Comparison of ENCODE assay signal across 8 mouse cellular contexts in genomic region chr17:35842006-35842405, GRCm38 (mm10). TPM values are rescaled to one million over a fixed set of nuclear protein-coding genes. Genes with fewer than 3 reads are reported as not detected.
A peak's percentile ranks its signal among the peaks of the same experiment; 100 is the strongest.
DNase-seq lines count a peak whose midpoint lies in the region; ATAC-seq and TF ChIP-seq lines count a peak whose summit lies in the region.

No protein-coding gene starts in this region.

- peaks cover 6% of the 10 kb centered on the region; the same call in 1 of the 2 replicates for H3K4me1 ChIP-seq in lung, postnatal 0 days (ENCODE audit: insufficient read depth, low read depth, low read length)
- H3K4me1 ChIP-seq in embryonic facial prominence, embryonic 15.5 days = peaks cover 13% of the 10 kb centered on the region
- H3K4me1 ChIP-seq in limb, embryonic 12.5 days (replicated peaks) = peaks cover 17% of the 10 kb centered on the region
- H3K4me1 ChIP-seq in small intestine, adult 2 months (ENCODE audit: control insufficient read depth, insufficient read depth, insufficient read length, low read length) = no peaks in the 10 kb centered on the region

- WGBS in lung, postnatal 0 days = 10% methylated on average over 11 of the region's 11 CpGs
- WGBS in embryonic facial prominence, embryonic 15.5 days = 19% methylated on average over 11 of the region's 11 CpGs
- 24% methylated on average over 11 of the region's 11 CpGs for WGBS in limb, embryonic 12.5 days
- WGBS in small intestine, adult 2 months = 6% methylated on average over 11 of the region's 11 CpGs

- H3K27me3 ChIP-seq in lung, postnatal 0 days (replicated peaks; ENCODE audit: insufficient read depth, low read length) = no peaks in the 10 kb centered on the region
- H3K27me3 ChIP-seq in embryonic facial prominence, embryonic 15.5 days = no peaks in the 10 kb centered on the region
- no peaks in the 10 kb centered on the region for H3K27me3 ChIP-seq in limb, embryonic 12.5 days
- H3K27me3 ChIP-seq in small intestine, adult 2 months (ENCODE audit: control insufficient read depth, insufficient read depth, low read length) = no peaks in the 10 kb centered on the region

- ATAC-seq in lung, postnatal 0 days = no peak
- ATAC-seq in embryonic facial prominence, embryonic 15.5 days (ENCODE audit: insufficient number of reproducible peaks, low FRiP score, low TSS enrichment, low read depth) = no peak
- no peak for ATAC-seq in limb, embryonic 12.5 days (ENCODE audit: insufficient number of reproducible peaks, insufficient read depth, low FRiP score, low TSS enrichment, low read depth)
- no peak for ATAC-seq in megakaryocyte-erythroid progenitor cell, adult 5-6 weeks (replicated peaks; ENCODE audit: low FRiP score, low TSS enrichment, poor library complexity, severe bottlenecking)

- no peak for DNase-seq in lung, postnatal 0 days (ENCODE audit: low spot score)
- no peak for DNase-seq in lung, postnatal 14 days
- DNase-seq in adrenal gland, postnatal 4 days (ENCODE audit: low spot score in 2 of 2) = no peak
- DNase-seq in cerebellum, adult 8-10 months = no peak

- peak overlapping the region; percentile 59 for H3K4me2 ChIP-seq in lung, postnatal 0 days (replicated peaks; ENCODE audit: low read depth, low read length)
- peak overlapping the region; percentile 68 for H3K4me2 ChIP-seq in embryonic facial prominence, embryonic 15.5 days (replicated peaks)
- peak overlapping the region; percentile 76 for H3K4me2 ChIP-seq in limb, embryonic 12.5 days

- peak overlapping the region; percentile 51 for H3K4me3 ChIP-seq in lung, postnatal 0 days (ENCODE audit: low read depth, low read length)
- peak overlapping the region; percentile 67 for H3K4me3 ChIP-seq in embryonic facial prominence, embryonic 15.5 days (replicated peaks)
- peak overlapping the region; percentile 59 for H3K4me3 ChIP-seq in limb, embryonic 12.5 days (replicated peaks)
- H3K4me3 ChIP-seq in small intestine, adult 2 months (ENCODE audit: low read depth, low read length) = peak overlapping the region; percentile 73

- TF ChIP-seq CTCF in lung, postnatal 0 days (IDR thresholded peaks at IDR 0.05) = no peak
- no peak for TF ChIP-seq CTCF in small intestine, adult 2 months (IDR thresholded peaks at IDR 0.05; ENCODE audit: extremely low read depth, insufficient read length, insufficient replicate concordance, low read depth, low read length)

- H3K36me3 ChIP-seq in lung, postnatal 0 days (ENCODE audit: insufficient read depth, low read length) = no peaks in the 10 kb centered on the region
- peaks cover 22% of the 10 kb centered on the region for H3K36me3 ChIP-seq in embryonic facial prominence, embryonic 15.5 days
- peaks cover 28% of the 10 kb centered on the region for H3K36me3 ChIP-seq in limb, embryonic 12.5 days
- peaks cover 4% of the 10 kb centered on the region for H3K36me3 ChIP-seq in small intestine, adult 2 months (ENCODE audit: control insufficient read depth, insufficient read depth, low read length)

- no peak for TF ChIP-seq POLR2A in small intestine, adult 2 months (IDR thresholded peaks at IDR 0.05; ENCODE audit: low read depth, low read length)

- H3K9ac ChIP-seq in lung, postnatal 0 days (replicated peaks; ENCODE audit: low read depth) = peak overlapping the region; percentile 36
- peak overlapping the region; percentile 58 for H3K9ac ChIP-seq in embryonic facial prominence, embryonic 15.5 days
- peak overlapping the region; percentile 70 for H3K9ac ChIP-seq in limb, embryonic 12.5 days (replicated peaks)

- peak overlapping the region; percentile 39 for H3K27ac ChIP-seq in lung, postnatal 0 days (ENCODE audit: low read length)
- peak overlapping the region; percentile 88 for H3K27ac ChIP-seq in embryonic facial prominence, embryonic 15.5 days (replicated peaks)
- H3K27ac ChIP-seq in limb, embryonic 12.5 days = peak overlapping the region; percentile 86
- peak overlapping the region; percentile 48 for H3K27ac ChIP-seq in small intestine, adult 2 months (ENCODE audit: insufficient read depth, low read depth, low read length)

- TF ChIP-seq EP300 in lung, postnatal 0 days (IDR thresholded peaks at IDR 0.05) = no peak

- H3K9me3 ChIP-seq in lung, postnatal 0 days (ENCODE audit: low read length) = no peaks in the 10 kb centered on the region
- H3K9me3 ChIP-seq in embryonic facial prominence, embryonic 15.5 days (replicated peaks) = no peaks in the 10 kb centered on the region
- H3K9me3 ChIP-seq in limb, embryonic 12.5 days = no peaks in the 10 kb centered on the region

RNA-seq across cellular contexts. Expression of gene Mdc1, which starts 0.7 kb away (rescaled TPM):
- 2.8 and 3.1 TPM in 2 replicates for polyA plus RNA-seq in lung, postnatal 0 days (2015; fragmentation: Nextera tagmentation; extraction: Ambion mirVana)
- polyA plus RNA-seq in embryonic facial prominence, embryonic 15.5 days (2015; fragmentation: Nextera tagmentation; extraction: Ambion mirVana) = 12.0 and 16.1 TPM in 2 replicates
- 16.9 and 19.4 TPM in 2 replicates for polyA plus RNA-seq in limb, embryonic 12.5 days (2016; fragmentation: Nextera tagmentation; extraction: Ambion mirVana)
- 1.7 and 3.2 TPM in 2 replicates for polyA plus RNA-seq in small intestine, adult 2 months (2012; rRNA removed)
- total RNA-seq in adrenal gland, postnatal 4 days (2021) = 10 to 100 TPM; 28.2 to 35.6 TPM
- total RNA-seq in megakaryocyte-erythroid progenitor cell, adult 5-6 weeks (2014; fragmentation: Nextera tagmentation) = 71.8 and 74.8 TPM in 2 replicates
- total RNA-seq in megakaryocyte-erythroid progenitor cell, adult 5-6 weeks (2017) = 18.4 and 19.8 TPM in 2 replicates

RNA-seq across cellular contexts. Expression of gene Tubb5, which starts 3.9 kb away (rescaled TPM):
- polyA plus RNA-seq in lung, postnatal 0 days (2015; fragmentation: Nextera tagmentation; extraction: Ambion mirVana) = 292 and 298 TPM in 2 replicates
- 823 TPM in 2 replicates for polyA plus RNA-seq in embryonic facial prominence, embryonic 15.5 days (2015; fragmentation: Nextera tagmentation; extraction: Ambion mirVana)
- polyA plus RNA-seq in limb, embryonic 12.5 days (2016; fragmentation: Nextera tagmentation; extraction: Ambion mirVana) = 1,183 and 1,215 TPM in 2 replicates
- polyA plus RNA-seq in small intestine, adult 2 months (2012; rRNA removed) = 82.8 and 157 TPM in 2 replicates
- total RNA-seq in adrenal gland, postnatal 4 days (2021) = 100 to 1,000 TPM; 553 to 648 TPM
- 823 and 947 TPM in 2 replicates for total RNA-seq in megakaryocyte-erythroid progenitor cell, adult 5-6 weeks (2014; fragmentation: Nextera tagmentation)
- total RNA-seq in megakaryocyte-erythroid progenitor cell, adult 5-6 weeks (2017) = 678 and 844 TPM in 2 replicates

RNA-seq across cellular contexts. Expression of gene Flot1, which starts 19.0 kb away (rescaled TPM):
- polyA plus RNA-seq in lung, postnatal 0 days (2015; fragmentation: Nextera tagmentation; extraction: Ambion mirVana) = 106 and 117 TPM in 2 replicates
- polyA plus RNA-seq in embryonic facial prominence, embryonic 15.5 days (2015; fragmentation: Nextera tagmentation; extraction: Ambion mirVana) = 64.4 and 72.6 TPM in 2 replicates
- polyA plus RNA-seq in limb, embryonic 12.5 days (2016; fragmentation: Nextera tagmentation; extraction: Ambion mirVana) = 45.8 and 45.9 TPM in 2 replicates
- 33.4 and 53.2 TPM in 2 replicates for polyA plus RNA-seq in small intestine, adult 2 months (2012; rRNA removed)
- 10 to 100 TPM; 70.9 to 72.5 TPM for total RNA-seq in adrenal gland, postnatal 4 days (2021)
- total RNA-seq in megakaryocyte-erythroid progenitor cell, adult 5-6 weeks (2014; fragmentation: Nextera tagmentation) = 68.3 and 99.7 TPM in 2 replicates
- 73.0 and 82.4 TPM in 2 replicates for total RNA-seq in megakaryocyte-erythroid progenitor cell, adult 5-6 weeks (2017)

RNA-seq across cellular contexts. Expression of gene Nrm, which starts 19.1 kb away (rescaled TPM):
- 21.4 and 22.9 TPM in 2 replicates for polyA plus RNA-seq in lung, postnatal 0 days (2015; fragmentation: Nextera tagmentation; extraction: Ambion mirVana)
- polyA plus RNA-seq in embryonic facial prominence, embryonic 15.5 days (2015; fragmentation: Nextera tagmentation; extraction: Ambion mirVana) = 53.2 and 55.2 TPM in 2 replicates
- polyA plus RNA-seq in limb, embryonic 12.5 days (2016; fragmentation: Nextera tagmentation; extraction: Ambion mirVana) = 51.3 and 52.5 TPM in 2 replicates
- 9.3 and 15.9 TPM in 2 replicates for polyA plus RNA-seq in small intestine, adult 2 months (2012; rRNA removed)
- 10 to 100 TPM; 25.8 to 27.1 TPM for total RNA-seq in adrenal gland, postnatal 4 days (2021)
- 27.0 and 32.4 TPM in 2 replicates for total RNA-seq in megakaryocyte-erythroid progenitor cell, adult 5-6 weeks (2014; fragmentation: Nextera tagmentation)
- total RNA-seq in megakaryocyte-erythroid progenitor cell, adult 5-6 weeks (2017) = 15.0 and 26.4 TPM in 2 replicates

RNA-seq across cellular contexts. Expression of gene Ier3, which starts 20.5 kb away (rescaled TPM):
- polyA plus RNA-seq in lung, postnatal 0 days (2015; fragmentation: Nextera tagmentation; extraction: Ambion mirVana) = 205 and 234 TPM in 2 replicates
- polyA plus RNA-seq in embryonic facial prominence, embryonic 15.5 days (2015; fragmentation: Nextera tagmentation; extraction: Ambion mirVana) = 28.7 and 30.2 TPM in 2 replicates
- polyA plus RNA-seq in limb, embryonic 12.5 days (2016; fragmentation: Nextera tagmentation; extraction: Ambion mirVana) = 8.7 and 9.9 TPM in 2 replicates
- polyA plus RNA-seq in small intestine, adult 2 months (2012; rRNA removed) = 6.1 and 8.6 TPM in 2 replicates
- 10 to 100 TPM; 11.3 to 14.9 TPM for total RNA-seq in adrenal gland, postnatal 4 days (2021)
- total RNA-seq in megakaryocyte-erythroid progenitor cell, adult 5-6 weeks (2014; fragmentation: Nextera tagmentation) = 9.4 and 18.1 TPM in 2 replicates
- total RNA-seq in megakaryocyte-erythroid progenitor cell, adult 5-6 weeks (2017) = 16.1 and 18.2 TPM in 2 replicates
